Mouse (Mus musculus) 3134 (cell line): ENCODE results near the gene Ubxn10.

Source experiments
- DNase-seq: peaks from one replicate; pipeline ENCODE4 v3.0.0-alpha.2; 2011; ENCODE audit warnings: low spot score; ENCODE audit not compliant: insufficient read length; ENCODE audit errors: extremely low read depth

Ubxn10 gene

GRCm38 (mm10) chr4:138702528-138702927 lies 34.4 kb downstream of the Ubxn10 start:
- DNase-seq: no peak

- DNase-seq: no peak
Measured at GRCm38 (mm10) chr4:138702031-138702430, 34.9 kb downstream of the Ubxn10 start.

DNA sequence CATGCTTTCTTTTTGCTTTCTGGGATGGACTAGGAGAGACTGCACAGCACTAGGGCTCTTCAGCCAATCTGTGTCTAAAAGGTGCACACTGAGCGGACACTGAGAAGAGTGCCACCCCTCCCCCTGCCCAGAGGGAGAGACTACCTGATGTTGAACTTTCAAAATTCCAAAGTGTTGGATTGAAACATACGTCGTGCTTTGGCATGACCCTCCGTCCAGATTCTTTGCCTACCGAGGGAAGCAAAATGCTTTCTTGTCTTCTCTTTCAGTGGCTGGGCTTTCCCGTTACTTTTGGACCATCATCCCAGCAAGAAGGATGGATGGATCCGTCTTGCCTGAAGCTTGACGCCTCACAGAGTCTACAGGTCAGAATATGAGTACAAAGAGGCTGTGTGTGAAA lies 35.9 kb downstream of the Ubxn10 start:
- DNase-seq: no peak

- DNase-seq: peak; percentile 31
Measured at GRCm38 (mm10) chr4:138700184-138700982, 36.6 kb downstream of the Ubxn10 start.

DNA sequence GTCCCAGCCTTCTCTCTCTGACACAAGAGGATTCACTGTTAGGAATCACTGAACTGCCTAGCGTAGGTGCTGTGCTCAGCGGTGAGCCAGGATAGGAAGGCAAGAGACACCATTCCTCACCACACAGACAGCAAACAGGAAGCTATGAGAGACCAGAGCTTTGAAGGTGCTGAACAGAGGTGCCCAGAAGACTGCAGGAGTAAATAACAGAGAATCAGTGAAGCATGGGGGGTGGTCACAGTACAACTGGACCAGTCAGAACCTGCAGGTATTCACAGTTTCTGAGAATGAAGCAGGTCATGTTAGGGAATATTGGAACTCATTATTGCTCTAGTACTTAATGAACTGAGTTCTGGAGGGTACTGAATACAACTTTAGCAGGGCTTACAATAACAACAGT lies 38.7 kb downstream of the Ubxn10 start:
- no peak for DNase-seq

DNA sequence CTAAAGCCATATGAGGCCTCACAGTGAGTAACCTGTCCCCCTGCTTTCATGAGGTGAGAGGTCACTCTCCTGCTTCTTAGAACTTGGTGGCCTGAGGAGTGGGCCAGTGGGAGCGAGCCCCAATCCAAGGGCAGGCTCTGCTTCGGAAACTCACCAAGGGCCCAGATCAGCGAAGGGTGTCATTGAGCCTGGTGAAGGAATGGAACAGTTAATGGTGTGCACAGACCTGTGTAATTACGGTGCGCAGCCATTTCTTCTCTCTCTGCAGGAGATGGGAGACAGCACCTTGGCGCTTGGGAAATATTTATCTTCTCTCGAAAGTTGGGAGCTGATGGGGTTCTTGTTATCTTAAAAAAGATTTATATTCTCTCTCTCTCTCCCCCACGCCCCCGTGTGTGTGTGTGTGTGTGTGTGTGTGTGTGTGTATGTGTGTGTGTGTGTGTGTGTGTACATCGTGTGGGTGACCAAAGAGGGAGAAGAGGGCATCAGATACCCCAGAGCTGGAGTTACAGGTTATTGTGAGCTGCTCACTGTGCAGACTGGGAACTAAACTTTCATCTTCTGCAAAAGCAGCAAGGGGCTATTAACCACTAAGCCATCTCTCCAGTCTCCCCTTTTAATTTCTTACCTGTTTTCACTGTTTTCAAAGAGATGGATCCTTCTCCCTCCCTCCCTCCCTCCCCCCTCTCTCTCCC lies 39.7 kb downstream of the Ubxn10 start:
- DNase-seq: no peak

- no peak for DNase-seq
Measured at GRCm38 (mm10) chr4:138696720-138697119, 40.2 kb downstream of the Ubxn10 start.

- no peak for DNase-seq
Measured at GRCm38 (mm10) chr4:138693043-138693692, 43.8 kb downstream of the Ubxn10 start.

DNA sequence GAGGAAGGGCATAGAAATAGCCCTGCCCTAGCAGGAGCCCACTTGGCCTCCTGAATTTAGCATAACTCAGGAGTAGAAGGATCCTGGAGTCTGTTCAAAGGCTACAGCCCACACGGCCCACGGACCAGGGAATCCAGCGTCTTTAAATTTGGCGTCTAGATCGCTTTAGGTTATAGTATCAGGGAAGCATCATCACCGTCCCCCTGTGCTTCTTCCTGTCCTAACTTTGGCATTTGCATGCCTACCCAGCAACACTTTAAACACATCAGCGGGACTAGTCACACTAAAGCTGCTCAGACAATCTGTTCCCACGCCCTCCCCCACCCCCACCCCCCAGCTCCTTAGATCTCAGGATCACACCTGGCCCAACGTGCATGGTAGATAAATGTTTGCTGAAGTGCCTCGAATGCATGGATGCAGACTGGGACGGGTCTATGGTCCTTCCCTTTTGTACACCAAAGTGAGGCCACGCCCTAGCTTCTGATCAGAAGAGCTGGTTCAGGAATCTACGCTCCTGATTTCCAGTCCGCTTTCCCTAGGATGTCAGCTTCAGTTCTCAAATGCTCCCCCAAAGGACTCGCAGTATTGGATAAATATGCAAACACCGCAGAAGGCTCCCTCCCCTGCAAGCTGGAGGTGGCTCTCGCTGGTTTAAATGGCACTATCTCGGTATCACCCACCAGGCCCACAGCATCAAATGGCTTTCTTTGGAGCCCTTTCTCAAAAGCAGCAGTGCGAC lies 45.4 kb downstream of the Ubxn10 start:
- DNase-seq: no peak

DNA sequence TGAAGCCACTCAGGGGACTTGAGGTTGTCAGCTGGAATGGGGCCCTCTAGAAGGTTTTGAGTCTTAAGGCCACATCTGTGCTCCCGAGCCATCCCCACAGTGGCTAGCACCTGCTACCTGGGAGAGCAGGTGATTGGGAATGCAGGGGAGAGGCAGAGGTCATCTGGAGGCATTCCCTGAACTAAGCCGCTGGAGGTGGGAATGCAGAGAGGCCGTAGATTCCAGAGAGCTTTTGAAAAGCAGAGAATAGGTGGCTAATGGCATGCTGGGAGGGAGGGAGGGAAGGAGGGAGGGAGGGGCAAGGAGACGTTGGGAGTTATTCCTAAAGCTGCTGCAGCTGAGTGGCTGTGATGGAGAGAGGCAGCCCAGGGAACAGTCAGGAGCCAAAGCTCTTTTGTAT lies 46.4 kb downstream of the Ubxn10 start:
- no peak for DNase-seq

DNA sequence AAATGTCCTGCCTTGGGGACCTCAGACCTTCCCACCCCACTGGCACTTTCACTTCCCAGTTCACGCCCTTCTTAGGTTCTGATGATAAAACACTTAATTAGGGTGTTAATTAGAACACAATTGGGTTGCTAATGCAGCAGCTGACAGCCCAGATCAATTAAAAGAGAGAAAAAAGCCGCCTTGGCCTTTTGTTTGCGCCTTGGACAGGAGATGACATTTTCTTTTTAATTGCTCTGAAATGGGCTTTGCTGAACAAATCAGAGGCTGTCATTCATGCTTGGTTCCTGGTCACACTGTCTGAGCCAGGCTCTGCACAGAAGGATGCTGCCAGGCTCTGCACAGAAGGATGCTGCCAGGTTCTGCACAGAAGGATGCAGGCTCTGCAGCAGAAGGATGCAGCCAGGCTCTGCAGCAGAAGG lies 47.9 kb downstream of the Ubxn10 start:
- DNase-seq: no peak

DNA sequence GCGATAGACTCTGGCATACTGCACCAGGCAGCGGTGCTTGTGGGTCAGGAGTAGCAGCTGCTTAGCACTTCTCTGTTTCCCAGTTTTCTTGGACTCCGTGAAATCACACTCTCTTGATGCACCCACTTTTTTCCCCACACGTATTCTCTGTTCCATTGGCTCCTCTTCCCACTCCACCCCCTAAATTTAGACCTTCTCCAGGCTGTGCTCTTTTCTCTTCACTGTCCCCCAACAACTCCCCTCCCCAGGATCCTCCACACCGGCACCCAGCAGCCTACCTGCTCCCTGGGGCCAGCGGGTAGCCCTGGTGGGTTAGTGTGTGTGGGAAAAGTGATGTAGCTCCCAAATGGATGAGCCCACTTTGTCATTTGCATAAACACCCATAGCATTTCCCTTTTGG lies 51.2 kb downstream of the Ubxn10 start:
- no peak for DNase-seq

DNA sequence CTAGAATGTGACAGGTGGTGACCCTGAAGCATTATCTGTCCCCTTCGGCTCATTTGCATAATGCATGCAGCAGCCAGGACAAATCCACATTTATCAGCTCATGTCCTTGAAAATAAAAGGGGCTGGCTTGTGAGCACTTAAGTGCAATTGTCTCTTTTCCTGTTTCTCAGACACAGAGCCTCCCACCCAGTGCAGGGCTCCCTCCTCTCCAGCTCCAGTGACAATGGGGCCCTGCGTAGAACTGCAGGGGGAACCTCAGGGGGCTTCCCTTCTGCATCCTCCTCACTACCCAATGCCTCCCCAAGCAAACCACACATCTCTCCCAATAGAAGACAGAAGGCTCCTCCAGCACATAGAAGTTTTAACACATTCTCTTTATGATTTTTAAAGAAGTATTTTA lies 54.2 kb downstream of the Ubxn10 start:
- DNase-seq: no peak

DNA sequence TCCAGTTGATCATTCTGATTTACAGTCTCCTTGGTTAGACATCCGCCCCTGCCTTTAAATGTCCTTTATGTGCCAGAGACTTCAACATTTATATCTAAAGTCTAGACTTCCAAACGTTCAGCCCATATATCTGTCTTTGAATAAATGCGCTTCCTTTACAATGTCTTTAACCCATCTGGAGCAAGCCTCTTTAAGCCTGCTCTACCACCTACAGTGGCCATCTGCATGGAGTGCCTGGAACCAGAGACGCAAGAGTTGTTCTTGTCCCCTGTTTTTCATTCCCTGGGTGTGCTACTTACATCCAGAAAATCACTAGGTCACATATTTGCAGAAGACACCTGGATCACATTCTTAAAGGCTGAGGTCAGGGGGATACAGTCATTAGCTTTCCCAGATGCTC lies 56.8 kb downstream of the Ubxn10 start:
- DNase-seq: no peak

DNA sequence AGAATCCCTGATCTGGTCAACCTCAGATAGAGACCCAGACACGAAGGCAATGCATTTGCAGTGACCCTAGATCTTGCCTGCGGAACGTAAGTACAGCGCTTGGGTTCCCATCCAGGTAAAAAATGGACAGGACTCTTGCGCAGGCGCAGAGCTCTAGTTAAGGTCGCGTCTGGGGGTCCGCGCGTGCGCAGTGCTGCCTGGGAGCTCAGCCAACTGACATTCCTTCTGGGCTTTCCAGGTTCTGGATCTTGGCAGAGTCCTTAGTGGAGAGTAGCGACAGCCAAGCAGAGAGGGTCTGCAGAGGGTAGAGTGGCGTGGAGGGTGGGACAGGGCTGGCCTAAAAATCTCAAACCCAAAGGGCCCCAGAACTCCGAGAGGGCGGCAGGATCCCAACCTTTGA lies 59.4 kb downstream of the Ubxn10 start:
- no peak for DNase-seq

- no peak for DNase-seq
Measured at GRCm38 (mm10) chr4:138676480-138676879, 60.5 kb downstream of the Ubxn10 start.

DNA sequence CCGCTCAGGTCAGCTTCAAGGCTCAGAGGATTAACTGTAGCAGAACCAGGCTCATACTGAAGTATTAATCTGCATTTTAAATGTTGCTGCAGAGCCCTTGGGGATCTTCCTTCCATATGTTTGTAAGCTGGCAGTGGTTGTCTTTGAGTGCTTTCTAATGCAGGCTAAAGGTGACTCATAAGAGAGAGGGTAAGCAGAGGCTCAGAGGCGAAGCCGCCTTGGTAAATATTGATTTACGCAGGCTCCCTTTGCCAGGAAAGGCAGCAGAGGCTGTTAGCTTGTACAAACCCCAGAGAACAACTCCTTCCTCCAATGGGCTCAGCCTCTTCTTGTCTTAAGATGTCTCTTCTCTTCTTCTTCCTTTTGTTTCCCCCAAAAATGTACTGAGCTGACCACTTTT lies 64.8 kb downstream of the Ubxn10 start:
- no peak for DNase-seq

GRCm38 (mm10) chr4:138670093-138670889 lies 66.7 kb downstream of the Ubxn10 start:
- DNase-seq: no peak

DNA sequence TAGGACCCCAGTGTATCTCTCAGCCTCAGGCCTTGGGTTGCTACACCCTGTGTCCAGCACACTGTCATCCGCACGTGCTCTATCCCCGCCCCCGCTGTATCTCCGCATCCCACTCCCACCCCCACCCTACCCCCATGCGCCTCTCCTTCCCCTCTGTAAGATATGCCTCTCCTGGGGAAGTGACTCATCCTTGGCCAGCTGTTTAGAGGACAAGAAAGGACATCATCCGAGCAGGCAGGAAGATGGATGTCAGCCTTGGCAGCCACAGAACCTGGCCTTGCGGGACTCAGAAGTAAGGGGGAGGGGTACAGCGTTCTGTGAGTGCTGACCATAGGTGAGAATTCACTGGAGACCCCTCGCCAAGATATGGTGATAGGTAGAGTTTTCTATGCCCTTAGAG lies 70.4 kb downstream of the Ubxn10 start:
- DNase-seq: no peak

- no peak for DNase-seq
Measured at GRCm38 (mm10) chr4:138659936-138660602, 76.9 kb downstream of the Ubxn10 start.
